Mouse (Mus musculus) liver, postnatal 0 days (tissue): ENCODE measurements around the gene Ipo9.

Experiments
- CTCF ChIP-seq: sonication (generic); IDR thresholded peaks from 2 replicates; pipeline ENCODE4 v1.5.1; 2016; ENCODE audit warnings: antibody characterized with exemption, low read depth
- EP300 ChIP-seq: IDR thresholded peaks from 2 replicates; pipeline ENCODE4 v1.6.1; 2016; ENCODE audit warnings: antibody characterized with exemption, low read depth, mild to moderate bottlenecking

- TF ChIP-seq CTCF (no peak), EP300 (no peak)
These were observed 30.2 kb upstream of the Ipo9 start for GRCm38 (mm10) chr1:135460521-135460920.
